Mouse (Mus musculus): ENCODE measurements around the gene Eif4g3.

- TF ChIP-seq CTCF (IDR thresholded peaks at IDR 0.05; ENCODE audit: control insufficient read depth, insufficient read depth, insufficient replicate concordance, low read depth, low read length) (no peak), POLR2A (IDR thresholded peaks at IDR 0.05; ENCODE audit: control insufficient read depth, low read depth, low read length) (no peak)
These were observed 145.0 kb downstream of the Eif4g3 start for GRCm38 (mm10) chr4:138137804-138138203.
